Mouse (Mus musculus): ENCODE measurements at regions not wholly inside any gene's neighbourhood (a gene's known extent, or its start where the extent isn't known, plus 50 kb on each side); places are given as distances from the start of the nearest gene placed in this dataset.

DNA sequence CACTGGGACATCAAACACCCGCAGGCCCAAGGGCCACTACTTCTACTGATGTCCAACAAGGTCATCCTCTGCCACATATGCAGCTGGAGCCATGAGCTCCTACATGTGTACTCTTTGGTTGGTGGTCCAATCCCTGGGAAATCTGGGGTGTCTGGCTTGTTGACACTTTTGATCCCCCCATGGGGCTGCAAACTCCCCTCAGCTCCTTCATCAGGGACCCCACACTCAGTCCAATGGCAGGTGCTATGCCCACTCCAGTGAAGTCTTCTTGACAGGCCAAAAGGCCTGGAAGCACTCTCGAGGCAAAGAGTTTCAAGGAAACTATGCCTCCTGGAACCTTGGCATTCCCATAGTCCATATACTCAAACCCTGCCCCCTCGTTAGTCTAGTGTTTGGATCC is 570.8 kb upstream of the Smc2 start:
- no peak for TF ChIP-seq USF1 (IDR thresholded peaks at IDR 0.05; ENCODE audit: low read depth)
- TF ChIP-seq POLR2A (IDR thresholded peaks at IDR 0.05; ENCODE audit: insufficient read length, low read depth) = no peak
- TF ChIP-seq TCF12 (IDR thresholded peaks at IDR 0.05; ENCODE audit: insufficient read depth, poor library complexity, severe bottlenecking) = no peak
- no peak for TF ChIP-seq MYOD1 (IDR thresholded peaks at IDR 0.05; ENCODE audit: control insufficient read depth in 1 of 3, insufficient read length in 2 of 3, low read depth in 2 of 3)
- no peak for TF ChIP-seq MYOG (IDR thresholded peaks at IDR 0.05; ENCODE audit: control insufficient read depth in 1 of 3, insufficient read depth in 1 of 3, insufficient read length in 2 of 3, low read depth in 2 of 3)
